Mouse (Mus musculus) hindbrain, embryonic 12.5 days (tissue): ENCODE results near the gene Dtx4. TPM values are rescaled to one million over a fixed set of nuclear protein-coding genes. Genes with fewer than 3 reads are reported as not detected.

Experiments used
- ATAC-seq: fragments of 200-750 bp; cut with Nextera tagmentation; 2 replicates; pipeline ENCODE4 v1.8.0; 2017; ENCODE audit warnings: moderate TSS enrichment; ENCODE audit not compliant: low FRiP score
- H3K27ac ChIP-seq: fragments of 300-500 bp; sonication (generic); 2 replicates; pipeline ENCODE4 v1.5.1; 2016; ENCODE audit warnings: mild to moderate bottlenecking
- H3K27me3 ChIP-seq: fragments of 300-500 bp; sonication (generic); 2 replicates; pipeline ENCODE4 v1.6.1; 2016; ENCODE audit warnings: mild to moderate bottlenecking
- H3K36me3 ChIP-seq: fragments of 300-500 bp; sonication (generic); 2 replicates; pipeline ENCODE4 v1.6.1; 2016; ENCODE audit warnings: mild to moderate bottlenecking
- H3K4me1 ChIP-seq: fragments of 300-500 bp; sonication (generic); 2 replicates; pipeline ENCODE4 v1.6.1; 2016
- H3K4me2 ChIP-seq: fragments of 300-500 bp; sonication (generic); replicated peaks from 2 replicates; pipeline ENCODE4 v1.6.1; 2016; ENCODE audit warnings: mild to moderate bottlenecking
- H3K4me3 ChIP-seq: fragments of 300-500 bp; sonication (generic); 2 replicates; pipeline ENCODE4 v1.5.1; 2016; ENCODE audit warnings: mild to moderate bottlenecking
- H3K9ac ChIP-seq: fragments of 300-500 bp; sonication (generic); 2 replicates; pipeline ENCODE4 v1.6.1; 2016; ENCODE audit warnings: mild to moderate bottlenecking, moderate library complexity
- H3K9me3 ChIP-seq: fragments of 300-500 bp; sonication (generic); replicated peaks from 2 replicates; pipeline ENCODE4 v1.6.1; 2016; ENCODE audit warnings: mild to moderate bottlenecking
- WGBS: fragments of 180-500 bp; shearing (Covaris S2); methylation state at CpG from one replicate; pipeline ENCODE4 v1.1.7; 2016; 5-methylcytosine and 5-hydroxymethylcytosine counted together
- polyA plus RNA-seq: library from polyadenylated mRNA; unstranded; fragments of >200 nt; fragmentation: Nextera tagmentation; extraction: Ambion mirVana; gene quantifications from 2 replicates; pipeline ENCODE4 v1.2.1, GENCODE M21; 2016

Gene Dtx4
- polyA plus RNA-seq, 1 experiment from 2014 or later: 58.6 TPM

DNA sequence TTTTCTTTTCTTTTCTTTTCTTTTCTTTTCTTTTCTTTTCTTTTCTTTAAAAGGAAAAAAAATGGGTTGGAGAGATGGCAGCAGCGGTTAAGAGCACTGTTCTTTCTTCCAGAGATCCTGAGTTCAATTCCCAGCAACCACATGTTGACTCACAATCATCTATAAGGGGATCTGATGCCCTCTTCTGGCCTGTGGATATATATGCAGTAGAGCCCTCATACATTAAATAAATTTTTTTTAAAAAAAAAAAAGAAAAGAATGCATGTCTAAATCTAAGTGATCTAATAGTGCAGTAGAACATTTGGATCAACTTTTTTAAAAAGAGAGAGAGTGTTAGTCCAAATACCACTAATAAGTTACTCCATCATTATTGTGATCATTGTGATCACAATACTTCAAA, 79.6 kb downstream of the Dtx4 start:
- no peak overlapping the region for H3K4me3 ChIP-seq
- H3K9ac ChIP-seq: no peak overlapping the region
- no peaks in the 10 kb centered on the region for H3K9me3 ChIP-seq
- WGBS: 80% methylated on average over 1 of the region's 1 CpGs
- no peaks in the 10 kb centered on the region for H3K4me1 ChIP-seq
- ATAC-seq: no peak
- H3K27me3 ChIP-seq: no peaks in the 10 kb centered on the region
- H3K4me2 ChIP-seq: no peak overlapping the region
- no peaks in the 10 kb centered on the region for H3K36me3 ChIP-seq
- H3K27ac ChIP-seq: no peak overlapping the region

GRCm38 (mm10) chr19:12420555-12420954, 80.7 kb downstream of the Dtx4 start:
- no peak overlapping the region for H3K9ac ChIP-seq
- 79% methylated on average over 6 of the region's 6 CpGs for WGBS

GRCm38 (mm10) chr19:12418312-12418711, 82.9 kb downstream of the Dtx4 start:
- H3K4me3 ChIP-seq: no peak overlapping the region
- no peak overlapping the region for H3K27ac ChIP-seq
- 86% methylated on average over 3 of the region's 3 CpGs for WGBS
- no peaks in the 10 kb centered on the region for H3K27me3 ChIP-seq
- no peak overlapping the region for H3K9ac ChIP-seq
- H3K9me3 ChIP-seq: no peaks in the 10 kb centered on the region
- no peaks in the 10 kb centered on the region for H3K4me1 ChIP-seq
- ATAC-seq: no peak
- H3K36me3 ChIP-seq: no peaks in the 10 kb centered on the region
- no peak overlapping the region for H3K4me2 ChIP-seq

More at GRCm38 (mm10) chr19:12420555-12420954, 80.7 kb downstream of the Dtx4 start:
- Histone ChIP-seq H3K4me2 (no peak overlapping the region), H3K27me3 (no peaks in the 10 kb centered on the region), H3K4me1 (no peaks in the 10 kb centered on the region), H3K27ac (no peak overlapping the region), H3K4me3 (no peak overlapping the region), H3K36me3 (no peaks in the 10 kb centered on the region), H3K9me3 (no peaks in the 10 kb centered on the region)
- ATAC-seq: no peak

DNA sequence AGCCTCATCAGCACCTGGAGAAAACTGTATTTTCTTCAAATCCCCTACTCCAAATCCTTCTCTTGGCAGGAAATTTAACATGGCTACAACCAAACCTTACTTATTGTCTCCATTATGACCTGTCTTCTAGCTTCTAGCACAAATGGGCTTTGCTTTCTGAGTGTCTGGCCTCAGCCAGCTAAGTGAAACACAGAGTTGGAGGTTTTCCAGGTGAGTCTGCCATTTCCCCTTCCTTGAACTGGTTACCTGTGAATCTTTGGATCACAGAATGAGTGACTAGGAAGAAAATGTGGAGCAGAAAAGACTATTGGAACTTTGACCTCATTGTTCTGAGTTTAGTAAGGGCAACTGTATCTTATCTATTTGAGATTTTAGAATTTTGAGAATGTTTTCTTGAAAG, 83.9 kb downstream of the Dtx4 start, which contains the start of gene Olfr1441:
Olfr1441 (plus strand) TSS at position 73 of the 400 bp plus-strand sequence.
- H3K9me3 ChIP-seq: no peaks in the 10 kb centered on the region
- H3K36me3 ChIP-seq: no peaks in the 10 kb centered on the region
- H3K4me2 ChIP-seq: no peak within 1 kb of the TSS
- no peaks in the 10 kb centered on the region for H3K4me1 ChIP-seq
- H3K27ac ChIP-seq: no peak within 1 kb of the TSS
- no peak for ATAC-seq
- H3K9ac ChIP-seq: no peak within 1 kb of the TSS
- H3K27me3 ChIP-seq: no peaks in the 10 kb centered on the region
- no peak within 1 kb of the TSS for H3K4me3 ChIP-seq

Other genes with a start within 250 kb of the Dtx4 start
- gene Olfr235, start 240.4 kb downstream of the Dtx4 start, polyA plus RNA-seq: not detected in 2 replicates
- gene Olfr1434, start 221.6 kb downstream of the Dtx4 start, polyA plus RNA-seq: not detected in 2 replicates
- gene Olfr1436, start 202.3 kb downstream of the Dtx4 start, polyA plus RNA-seq: not detected in 2 replicates
- gene Olfr1437, start 176.4 kb downstream of the Dtx4 start, polyA plus RNA-seq: not detected in 2 replicates
- gene Olfr1438-ps1, start 165.5 kb downstream of the Dtx4 start, polyA plus RNA-seq: not detected in 2 replicates
- not detected in 2 replicates for gene Olfr1440, start 114.2 kb downstream of the Dtx4 start, polyA plus RNA-seq
- gene Olfr1441, start 84.0 kb downstream of the Dtx4 start, polyA plus RNA-seq: not detected in 2 replicates
- not detected in 2 replicates for gene Pfpl, start 73.5 kb downstream of the Dtx4 start, polyA plus RNA-seq
- gene Mpeg1, start 40.7 kb downstream of the Dtx4 start, polyA plus RNA-seq: 0.70 and 0.75 TPM in 2 replicates
- 15.6 and 17.2 TPM in 2 replicates for gene Fam111a, start 44.3 kb upstream of the Dtx4 start, polyA plus RNA-seq
- not detected in 2 replicates for gene Gm4952, start 98.5 kb upstream of the Dtx4 start, polyA plus RNA-seq
- gene Glyat, start 131.9 kb upstream of the Dtx4 start, polyA plus RNA-seq: not detected in 2 replicates
- gene Olfr1442, start 169.0 kb upstream of the Dtx4 start, polyA plus RNA-seq: not detected in 2 replicates
- gene Olfr1443, start 176.7 kb upstream of the Dtx4 start, polyA plus RNA-seq: not detected in 2 replicates
- gene Keg1, start 194.3 kb upstream of the Dtx4 start, polyA plus RNA-seq: not detected in 2 replicates